Mouse (Mus musculus) bone marrow macrophage, adult 2 months (primary cell): ENCODE data around the gene Cmtm3.

ENCODE experiments used
- CTCF ChIP-seq: IDR thresholded peaks from 2 replicates; pipeline ENCODE4 v1.5.1; 2012; ENCODE audit warnings: low read depth, mild to moderate bottlenecking, low read length, moderate library complexity
- POLR2A ChIP-seq: IDR thresholded peaks from 2 replicates; pipeline ENCODE4 v1.6.1; 2012; ENCODE audit warnings: mild to moderate bottlenecking, low read depth, low read length, borderline replicate concordance

- TF ChIP-seq POLR2A, result no peak
- no peak for TF ChIP-seq CTCF
Observed at GRCm38 (mm10) chr8:104370071-104370470, 30.9 kb downstream of the Cmtm3 start.
